Mouse (Mus musculus): ENCODE measurements around the gene Glis1.

Glis1 gene

GRCm38 (mm10) chr4:107680311-107681098 lies 246.1 kb downstream of the Glis1 start:
- DNase-seq (ENCODE audit: extremely low read depth, low read depth, low spot score), result no peak

- DNase-seq (ENCODE audit: extremely low read depth, low read depth, low spot score), result no peak
Observed at GRCm38 (mm10) chr4:107681099-107681849, 246.9 kb downstream of the Glis1 start.

GRCm38 (mm10) chr4:107683006-107683756 lies 248.8 kb downstream of the Glis1 start:
- no peak for DNase-seq (ENCODE audit: extremely low read depth, low read depth, low spot score)

- DNase-seq (ENCODE audit: extremely low read depth, low read depth, low spot score), result no peak
Observed at GRCm38 (mm10) chr4:107684130-107684529, 249.7 kb downstream of the Glis1 start, which contains the start of gene Dmrtb1. Gene Dmrtb1, minus strand, starts transcription at chr4:107684230.
